Mouse (Mus musculus): ENCODE data around the gene Rsph4a.

GRCm38 (mm10) chr10:33905489-33905888 lies 578 bp downstream of the Rsph4a start:
- TF ChIP-seq CTCF (IDR thresholded peaks at IDR 0.05; ENCODE audit: low read depth, low read length) (no peak), POLR2A (IDR thresholded peaks at IDR 0.05; ENCODE audit: insufficient read depth, low read length) (no peak)

All from ES-Bruce4 (cell line).